12 mouse cellular contexts compared by ENCODE assay signal in genomic region chr1:91321760-91322438, GRCm38 (mm10). TPM values are rescaled to one million over a fixed set of nuclear protein-coding genes. Genes with fewer than 3 reads are reported as not detected.
DNase-seq lines count a peak whose midpoint lies in the region; ATAC-seq lines count a peak whose summit lies in the region.
"Had no signal": no experiment of that assay in that cellular context is flagged by ENCODE, and none has a peak within 500 bp of the region (broad histone marks: within the 10 kb centered on the region; RNA-seq: fewer than 3 reads in every experiment).

Espnl (plus strand) TSS chr1:91322075.

- no peaks in the 10 kb centered on the region for H3K36me3 ChIP-seq in heart, embryonic 13.5 days
- no peaks in the 10 kb centered on the region for H3K36me3 ChIP-seq in liver, embryonic 11.5 days (ENCODE audit: control insufficient read depth, insufficient read depth, low read length)
- H3K36me3 ChIP-seq: limb, embryonic 12.5 days had no signal

- peaks cover 10% of the 10 kb centered on the region; the same call in 1 of the 2 replicates for H3K27me3 ChIP-seq in heart, embryonic 13.5 days (replicated peaks)
- H3K27me3 ChIP-seq in liver, embryonic 11.5 days (replicated peaks; ENCODE audit: control insufficient read depth, insufficient read depth, low read length): no peaks in the 10 kb centered on the region
- H3K27me3 ChIP-seq: limb, embryonic 12.5 days; Patski had no signal

- H3K4me3 ChIP-seq in heart, embryonic 13.5 days: no peak within 1 kb of the TSS
- no peak within 1 kb of the TSS for H3K4me3 ChIP-seq in liver, embryonic 11.5 days (ENCODE audit: low read depth, low read length)
- H3K4me3 ChIP-seq: limb, embryonic 12.5 days had no signal

- ATAC-seq in heart, embryonic 13.5 days (ENCODE audit: extremely low read depth, insufficient number of reproducible peaks, low FRiP score, low TSS enrichment): no peak; the same call in 1 of the 2 replicates
- peak; percentile 63 for ATAC-seq in liver, embryonic 11.5 days (replicated peaks; ENCODE audit: low FRiP score)
- ATAC-seq: forebrain, embryonic 16.5 days; Patski had no signal

- 38% methylated on average over 19 of the region's 19 CpGs for WGBS in heart, embryonic 13.5 days
- WGBS in liver, embryonic 11.5 days: 50% methylated on average over 19 of the region's 19 CpGs

- peaks cover 32% of the 10 kb centered on the region for H3K4me1 ChIP-seq in heart, embryonic 13.5 days
- peaks cover 10% of the 10 kb centered on the region for H3K4me1 ChIP-seq in liver, embryonic 11.5 days (replicated peaks; ENCODE audit: control insufficient read depth, insufficient read depth, low read length)

- H3K27ac ChIP-seq in heart, embryonic 13.5 days (replicated peaks): peak within 1 kb of the TSS; percentile 48
- no peak within 1 kb of the TSS for H3K27ac ChIP-seq in liver, embryonic 11.5 days (ENCODE audit: low read depth, low read length)
- H3K27ac ChIP-seq: limb, embryonic 12.5 days had no signal

- DNase-seq in A20 (ENCODE audit: low read depth, low spot score) (peak; percentile 28), MN1 (ENCODE audit: low spot score) (peak; percentile 60)
- peak; percentile 49 for DNase-seq in liver, embryonic 11.5 days (ENCODE audit: low spot score)
- no peak for DNase-seq in adrenal gland, adult 8-10 months
- DNase-seq in layer of hippocampus, adult 18-20 months (ENCODE audit: low spot score in 2 of 2): no peak
- no peak for DNase-seq in left cerebral cortex, adult 8-10 months (ENCODE audit: low spot score in 2 of 2)
- DNase-seq: right cerebral cortex, postnatal 14 days; thymus, adult 2 months had no signal

- H3K9me3 ChIP-seq in heart, embryonic 13.5 days: no peaks in the 10 kb centered on the region
- no peaks in the 10 kb centered on the region for H3K9me3 ChIP-seq in liver, embryonic 11.5 days (ENCODE audit: control insufficient read depth, low read length)
- H3K9me3 ChIP-seq: limb, embryonic 12.5 days had no signal

- peak within 1 kb of the TSS; percentile 64 for H3K9ac ChIP-seq in heart, embryonic 13.5 days
- H3K9ac ChIP-seq in liver, embryonic 11.5 days (ENCODE audit: low read depth, low read length): no peak within 1 kb of the TSS
- H3K9ac ChIP-seq: limb, embryonic 12.5 days had no signal

- peak within 1 kb of the TSS; percentile 36 for H3K4me2 ChIP-seq in heart, embryonic 13.5 days
- no peak within 1 kb of the TSS for H3K4me2 ChIP-seq in liver, embryonic 11.5 days
- H3K4me2 ChIP-seq: limb, embryonic 12.5 days had no signal

RNA-seq across cellular contexts. Expression of gene Espnl, which starts in this region (rescaled TPM):
- polyA plus RNA-seq in heart, embryonic 13.5 days (2015; fragmentation: Nextera tagmentation; extraction: Ambion mirVana): 0.07 TPM in 1 of 2 replicates, not detected in the other
- 0.05 and 0.10 TPM in 2 replicates for polyA plus RNA-seq in liver, embryonic 11.5 days (2014; fragmentation: Nextera tagmentation; extraction: Ambion mirVana)
- under 1 TPM in 3 of 4 experiments, not detected in 1; 0.09 to 0.25 (median 0.21) TPM for total RNA-seq in adrenal gland, adult 8-10 months (2022)
- under 1 TPM in 1 of 2 experiments, not detected in 1; 0.07 TPM for total RNA-seq in layer of hippocampus, adult 18-20 months (2021)
- total RNA-seq in left cerebral cortex, adult 8-10 months (2022): under 1 TPM; 0.37 to 0.72 (median 0.39) TPM

Comparison
In these comparisons a context has a peak if more than half of its experiments do, and no peak if none do; other contexts are left out.
1. Peak in DNase-seq and ATAC-seq in liver, embryonic 11.5 days; RNA of the gene not detected or under 1 TPM.
2. DNase-seq: peak in A20 (single experiment) and MN1 (single experiment); none in adrenal gland, adult 8-10 months (single experiment), layer of hippocampus, adult 18-20 months (0 of 2) and left cerebral cortex, adult 8-10 months (0 of 2).